30 mouse cellular contexts compared by ENCODE assay signal in genomic region chr1:34584736-34585135, GRCm38 (mm10). TPM values are rescaled to one million over a fixed set of nuclear protein-coding genes. Genes with fewer than 3 reads are reported as not detected.
DNase-seq lines count a peak whose midpoint lies in the region; ATAC-seq lines count a peak whose summit lies in the region.
"Had no signal": no experiment of that assay in that cellular context is flagged by ENCODE, and none has a peak within 500 bp of the region (broad histone marks: within the 10 kb centered on the region; RNA-seq: fewer than 3 reads in every experiment).

No protein-coding gene starts in this region.

- intact Hi-C loops in left cerebral cortex, postnatal 4 days (cut with DNase I): no loop called here

- no peak overlapping the region for H3K4me2 ChIP-seq in forebrain, embryonic 14.5 days (ENCODE audit: low read length)
- no peak overlapping the region for H3K4me2 ChIP-seq in forebrain, embryonic 15.5 days (replicated peaks)
- no peak overlapping the region for H3K4me2 ChIP-seq in kidney, embryonic 16.5 days (replicated peaks; ENCODE audit: low read depth, low read length)
- H3K4me2 ChIP-seq: heart, embryonic 12.5 days; limb, embryonic 13.5 days; liver, embryonic 13.5 days; midbrain, embryonic 13.5 days had no signal

- 76% methylated on average over 4 of the region's 4 CpGs for WGBS in forebrain, embryonic 14.5 days
- 77% methylated on average over 4 of the region's 4 CpGs for WGBS in forebrain, embryonic 15.5 days
- 80% methylated on average over 4 of the region's 4 CpGs for WGBS in kidney, embryonic 16.5 days

- no peak for ATAC-seq in forebrain, embryonic 14.5 days
- no peak for ATAC-seq in forebrain, embryonic 15.5 days (replicated peaks)
- ATAC-seq in kidney, embryonic 16.5 days (ENCODE audit: low FRiP score, low TSS enrichment): no peak
- ATAC-seq: intestine, postnatal 0 days had no signal

- H3K9me3 ChIP-seq in forebrain, embryonic 14.5 days (replicated peaks; ENCODE audit: control insufficient read depth, low read length): no peaks in the 10 kb centered on the region
- H3K9me3 ChIP-seq in forebrain, embryonic 15.5 days: no peaks in the 10 kb centered on the region
- no peaks in the 10 kb centered on the region for H3K9me3 ChIP-seq in kidney, embryonic 16.5 days (ENCODE audit: low read length)
- H3K9me3 ChIP-seq: embryonic facial prominence, embryonic 10.5 days; heart, embryonic 12.5 days; hindbrain, embryonic 10.5 days; limb, embryonic 13.5 days; liver, embryonic 13.5 days; midbrain, embryonic 13.5 days had no signal

- H3K27me3 ChIP-seq in forebrain, embryonic 14.5 days (replicated peaks; ENCODE audit: control insufficient read depth, insufficient read depth, low read length): no peaks in the 10 kb centered on the region
- H3K27me3 ChIP-seq in forebrain, embryonic 15.5 days: peaks cover 4% of the 10 kb centered on the region; the same call in 1 of the 2 replicates
- H3K27me3 ChIP-seq in kidney, embryonic 16.5 days (ENCODE audit: insufficient read depth, low read length): peaks cover 8% of the 10 kb centered on the region

- peaks cover 25% of the 10 kb centered on the region for H3K36me3 ChIP-seq in forebrain, embryonic 14.5 days (ENCODE audit: control insufficient read depth, insufficient read depth, low read length)
- peaks cover 34% of the 10 kb centered on the region for H3K36me3 ChIP-seq in forebrain, embryonic 15.5 days
- H3K36me3 ChIP-seq in kidney, embryonic 16.5 days (ENCODE audit: insufficient read depth, low read length): no peaks in the 10 kb centered on the region
- H3K36me3 ChIP-seq: embryonic facial prominence, embryonic 10.5 days; heart, embryonic 12.5 days; hindbrain, embryonic 10.5 days; limb, embryonic 13.5 days; liver, embryonic 13.5 days had no signal

- no peak overlapping the region for H3K27ac ChIP-seq in forebrain, embryonic 14.5 days (ENCODE audit: low read depth, low read length)
- H3K27ac ChIP-seq in forebrain, embryonic 15.5 days (replicated peaks): no peak overlapping the region; the same call in 1 of the 2 replicates
- no peak overlapping the region for H3K27ac ChIP-seq in kidney, embryonic 16.5 days (ENCODE audit: low read length)
- H3K27ac ChIP-seq: embryonic facial prominence, embryonic 10.5 days; hindbrain, embryonic 10.5 days; limb, embryonic 13.5 days; liver, embryonic 13.5 days; midbrain, embryonic 13.5 days; stomach, postnatal 0 days had no signal

- H3K4me3 ChIP-seq in forebrain, embryonic 14.5 days (ENCODE audit: low read depth, low read length): no peak overlapping the region
- no peak overlapping the region for H3K4me3 ChIP-seq in forebrain, embryonic 15.5 days
- H3K4me3 ChIP-seq in kidney, embryonic 16.5 days (ENCODE audit: low read length): no peak overlapping the region
- H3K4me3 ChIP-seq: embryonic facial prominence, embryonic 10.5 days; heart, embryonic 12.5 days; hindbrain, embryonic 10.5 days; limb, embryonic 13.5 days; liver, embryonic 13.5 days; midbrain, embryonic 13.5 days had no signal

- DNase-seq in forebrain, embryonic 14.5 days (ENCODE audit: low spot score): peak; percentile 17
- peak; percentile 40 for DNase-seq in left cerebral cortex, postnatal 4 days
- DNase-seq in left cerebral cortex, adult 18-20 months (ENCODE audit: low spot score in 2 of 2): no peak
- peak; percentile 75 for DNase-seq in cerebellum, adult 9-10 months
- no peak for DNase-seq in liver
- DNase-seq in gastrocnemius, postnatal 4 days (ENCODE audit: low spot score in 2 of 2): no peak
- DNase-seq: adrenal gland, postnatal 14 days; heart, adult 18-20 months; kidney, postnatal 36 days; liver, embryonic 13.5 days; lung, adult 2 months; lung, postnatal 14 days; thymus, adult 2 months had no signal

- no peak overlapping the region for H3K9ac ChIP-seq in forebrain, embryonic 14.5 days (ENCODE audit: low read length)
- H3K9ac ChIP-seq in forebrain, embryonic 15.5 days (replicated peaks): no peak overlapping the region
- no peak overlapping the region for H3K9ac ChIP-seq in kidney, embryonic 16.5 days (replicated peaks; ENCODE audit: low read length)
- H3K9ac ChIP-seq: heart, embryonic 12.5 days; limb, embryonic 13.5 days; liver, embryonic 13.5 days; midbrain, embryonic 13.5 days had no signal

- peaks cover 14% of the 10 kb centered on the region for H3K4me1 ChIP-seq in forebrain, embryonic 14.5 days (ENCODE audit: control insufficient read depth, insufficient read depth, low read length)
- H3K4me1 ChIP-seq in forebrain, embryonic 15.5 days: peaks cover 39% of the 10 kb centered on the region
- H3K4me1 ChIP-seq in kidney, embryonic 16.5 days (ENCODE audit: insufficient read depth, low read length): no peaks in the 10 kb centered on the region
- H3K4me1 ChIP-seq: heart, embryonic 12.5 days had no signal

RNA-seq across cellular contexts. Expression of gene Amer3, which starts 5.3 kb away (rescaled TPM):
- polyA plus RNA-seq in forebrain, embryonic 14.5 days (2014; fragmentation: Nextera tagmentation; extraction: Ambion mirVana): 19.1 and 27.3 TPM in 2 replicates
- polyA plus RNA-seq in forebrain, embryonic 15.5 days (2015; fragmentation: Nextera tagmentation; extraction: Ambion mirVana): 24.0 and 24.2 TPM in 2 replicates
- 10 to 100 TPM; 45.0 to 47.4 TPM for total RNA-seq in left cerebral cortex, postnatal 4 days (2021)
- total RNA-seq in left cerebral cortex, adult 18-20 months (2021): 10 to 100 TPM; 24.7 to 25.0 TPM
- 0.07 and 0.18 TPM in 2 replicates for polyA plus RNA-seq in kidney, embryonic 16.5 days (2015; fragmentation: Nextera tagmentation; extraction: Ambion mirVana)
- not detected for total RNA-seq in gastrocnemius, postnatal 4 days (2021)
- total RNA-seq: common myeloid progenitor, adult 5-6 weeks; gastrocnemius, adult 18-20 months; heart, adult 18-20 months; heart, postnatal 10 days; megakaryocyte, adult 5-6 weeks had no signal
- polyA plus RNA-seq: kidney, embryonic 14.5 days; liver, embryonic 13.5 days; lung, adult 2 months; thymus, adult 2 months had no signal

RNA-seq across cellular contexts. Expression of gene Prss40, which starts 24.0 kb away (rescaled TPM):
- not detected in 2 replicates for polyA plus RNA-seq in forebrain, embryonic 14.5 days (2014; fragmentation: Nextera tagmentation; extraction: Ambion mirVana)
- polyA plus RNA-seq in forebrain, embryonic 15.5 days (2015; fragmentation: Nextera tagmentation; extraction: Ambion mirVana): not detected in 2 replicates
- not detected for total RNA-seq in left cerebral cortex, postnatal 4 days (2021)
- total RNA-seq in left cerebral cortex, adult 18-20 months (2021): not detected
- not detected in 2 replicates for polyA plus RNA-seq in kidney, embryonic 16.5 days (2015; fragmentation: Nextera tagmentation; extraction: Ambion mirVana)
- not detected for total RNA-seq in gastrocnemius, postnatal 4 days (2021)
- total RNA-seq: adrenal gland, postnatal 14 days; common myeloid progenitor, adult 5-6 weeks; gastrocnemius, adult 18-20 months; heart, adult 18-20 months; heart, postnatal 10 days; layer of hippocampus, postnatal 36 days; left cerebral cortex, postnatal 14 days; megakaryocyte, adult 5-6 weeks had no signal
- polyA plus RNA-seq: embryonic facial prominence, embryonic 10.5 days; heart, embryonic 12.5 days; hindbrain, embryonic 10.5 days; intestine, postnatal 0 days; kidney, embryonic 14.5 days; liver, embryonic 13.5 days; lung, adult 2 months; midbrain, embryonic 13.5 days; neural tube, embryonic 11.5 days; thymus, adult 2 months had no signal

RNA-seq across cellular contexts. Expression of gene Cfc1, which starts 49.3 kb away (rescaled TPM):
- polyA plus RNA-seq in forebrain, embryonic 14.5 days (2014; fragmentation: Nextera tagmentation; extraction: Ambion mirVana): 0.17 TPM in 1 of 2 replicates, not detected in the other
- polyA plus RNA-seq in forebrain, embryonic 15.5 days (2015; fragmentation: Nextera tagmentation; extraction: Ambion mirVana): not detected in 2 replicates
- total RNA-seq in left cerebral cortex, postnatal 4 days (2021): not detected
- total RNA-seq in left cerebral cortex, adult 18-20 months (2021): not detected
- polyA plus RNA-seq in kidney, embryonic 16.5 days (2015; fragmentation: Nextera tagmentation; extraction: Ambion mirVana): 0.15 TPM in 1 of 2 replicates, not detected in the other
- total RNA-seq in gastrocnemius, postnatal 4 days (2021): not detected
- total RNA-seq: adrenal gland, postnatal 14 days; common myeloid progenitor, adult 5-6 weeks; gastrocnemius, adult 18-20 months; heart, adult 18-20 months; heart, postnatal 10 days; layer of hippocampus, postnatal 36 days; left cerebral cortex, postnatal 14 days; megakaryocyte, adult 5-6 weeks had no signal
- polyA plus RNA-seq: hindbrain, embryonic 10.5 days; intestine, postnatal 0 days; kidney, embryonic 14.5 days; liver, embryonic 13.5 days; lung, adult 2 months; midbrain, embryonic 13.5 days; neural tube, embryonic 11.5 days; thymus, adult 2 months had no signal

Comparison
In these comparisons a context has a peak if more than half of its experiments do, and no peak if none do; other contexts are left out.
1. DNase-seq: peak in forebrain, embryonic 14.5 days (single experiment), left cerebral cortex, postnatal 4 days (single experiment) and cerebellum, adult 9-10 months (single experiment); none in left cerebral cortex, adult 18-20 months (0 of 2), liver (single experiment) and gastrocnemius, postnatal 4 days (0 of 2).
2. RNA of gene Amer3, which starts 5.3 kb away (total RNA-seq): 45.0 to 47.4 TPM in left cerebral cortex, postnatal 4 days and 24.7 to 25.0 TPM in left cerebral cortex, adult 18-20 months; not detected in gastrocnemius, postnatal 4 days; every median in the first group is over 10 times any median in the second.